Mouse (Mus musculus): ENCODE data around the gene Acsm5. TPM values are rescaled to one million over a fixed set of nuclear protein-coding genes. Genes with fewer than 3 reads are reported as not detected.

Gene Acsm5
- not detected in 2 replicates for polyA plus RNA-seq (2014; fragmentation: Nextera tagmentation; extraction: Ambion mirVana)

DNA sequence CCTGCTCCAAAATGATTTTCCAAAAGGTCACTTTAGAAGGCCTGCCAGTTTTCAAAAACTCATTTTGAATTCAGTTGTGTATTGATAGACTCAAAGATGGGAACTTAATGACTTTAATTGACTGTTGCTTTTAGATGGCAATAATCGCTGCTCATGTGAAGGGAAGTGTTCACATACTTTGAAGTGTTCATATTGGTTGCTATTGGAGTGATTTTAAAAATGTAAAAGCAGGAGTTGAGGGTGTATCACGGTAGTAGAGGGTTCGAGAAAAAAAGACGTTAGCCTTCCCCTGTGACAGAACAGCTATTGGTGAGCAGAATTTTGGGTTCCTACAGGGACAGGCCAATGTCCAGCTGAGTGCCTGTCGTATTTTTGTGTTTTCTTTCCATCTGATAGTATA lies at the start of gene Acsm5:
TSS of gene Acsm5 (plus strand) at position 301 of the 400 bp plus-strand sequence.
- Histone ChIP-seq H3K36me3 (replicated peaks; ENCODE audit: control insufficient read depth, insufficient read depth) (no peaks in the 10 kb centered on the region), H3K27me3 (ENCODE audit: control insufficient read depth, insufficient read depth, low read length) (no peaks in the 10 kb centered on the region), H3K9me3 (ENCODE audit: control insufficient read depth, low read length) (no peaks in the 10 kb centered on the region), H3K4me1 (replicated peaks; ENCODE audit: control insufficient read depth, insufficient read depth, low read length) (no peaks in the 10 kb centered on the region), H3K4me2 (replicated peaks) (no peak within 1 kb of the TSS), H3K4me3 (replicated peaks; ENCODE audit: low read length) (no peak within 1 kb of the TSS), H3K27ac (no peak within 1 kb of the TSS), H3K9ac (no peak within 1 kb of the TSS)
- ATAC-seq (ENCODE audit: low FRiP score) (no peak), DNase-seq (ENCODE audit: low spot score) (no peak)
- 75% methylated on average over 5 of the region's 5 CpGs for WGBS

DNA sequence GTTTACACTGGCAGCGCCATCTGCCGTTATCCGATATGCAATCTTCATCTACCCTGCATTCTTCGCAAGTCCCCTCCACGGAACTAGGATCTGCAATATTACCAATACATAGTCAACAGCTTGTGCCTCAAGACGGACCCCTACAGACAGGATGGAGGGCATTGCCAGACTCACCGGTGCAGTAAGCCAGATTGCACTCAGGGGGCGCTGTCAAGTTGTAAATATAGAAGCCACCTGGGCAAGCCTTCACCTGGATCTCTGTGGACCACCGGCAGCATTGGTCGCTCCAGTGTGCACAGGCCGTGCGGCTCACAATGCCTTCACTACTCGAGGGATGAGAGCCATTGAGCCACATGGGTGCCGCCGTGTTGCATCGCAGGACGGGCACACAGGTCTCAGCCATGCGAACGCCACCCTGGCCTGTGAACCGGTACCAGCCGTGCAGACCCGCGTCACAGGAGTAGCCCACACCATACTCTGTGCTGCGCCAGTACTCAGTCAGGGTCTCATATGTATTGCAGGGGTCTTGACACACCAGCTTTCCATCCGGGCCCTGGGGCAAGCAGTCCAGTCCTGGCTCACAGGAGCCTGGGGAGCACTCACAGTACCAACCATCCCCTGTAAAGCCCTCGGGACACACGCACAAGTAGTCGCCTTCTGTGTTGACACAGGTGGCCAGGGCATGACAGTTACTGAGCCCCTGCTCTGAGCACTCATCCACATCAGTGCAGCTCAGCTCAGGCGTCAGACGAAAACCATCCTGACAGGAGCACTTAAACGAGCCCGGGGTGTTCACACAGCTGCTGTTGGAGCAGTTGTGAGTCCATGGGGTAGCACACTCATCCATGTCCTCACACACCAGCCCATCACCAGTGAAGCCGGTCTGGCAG lies 42.5 kb upstream of the Acsm5 start:
- H3K27ac ChIP-seq: no peak overlapping the region
- H3K9me3 ChIP-seq (ENCODE audit: control insufficient read depth, low read length): no peaks in the 10 kb centered on the region
- ATAC-seq (ENCODE audit: low FRiP score): no peak
- H3K27me3 ChIP-seq (ENCODE audit: control insufficient read depth, insufficient read depth, low read length): no peaks in the 10 kb centered on the region
- no peaks in the 10 kb centered on the region for H3K36me3 ChIP-seq (replicated peaks; ENCODE audit: control insufficient read depth, insufficient read depth)
- 83% methylated on average over 33 of the region's 33 CpGs for WGBS
- no peak overlapping the region for H3K4me3 ChIP-seq (replicated peaks; ENCODE audit: low read length)
- H3K4me1 ChIP-seq (replicated peaks; ENCODE audit: control insufficient read depth, insufficient read depth, low read length): no peaks in the 10 kb centered on the region
- no peak overlapping the region for H3K4me2 ChIP-seq (replicated peaks)
- no peak overlapping the region for H3K9ac ChIP-seq
- no peak for DNase-seq (ENCODE audit: low spot score)

DNA sequence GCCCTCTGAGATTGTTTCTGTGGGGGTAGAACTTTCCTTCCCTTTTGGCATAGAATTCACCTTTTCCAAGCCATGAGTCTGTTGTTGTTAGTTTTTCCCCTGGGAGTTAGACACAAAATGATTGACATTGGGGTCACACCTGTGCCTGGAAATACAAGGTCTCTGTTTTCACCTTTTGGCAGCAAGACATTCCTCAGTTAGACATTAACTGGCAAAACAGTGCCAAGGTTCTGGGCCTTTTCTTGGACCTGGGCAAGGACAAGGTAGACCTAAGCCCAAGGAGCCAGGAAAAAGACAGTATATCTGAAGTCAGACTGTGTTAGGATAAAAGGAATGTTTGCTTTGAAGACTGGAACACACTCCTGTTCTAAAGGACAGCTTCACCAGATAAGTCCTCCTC lies 40.0 kb upstream of the Acsm5 start, which contains the start of gene Umod:
TSS of gene Umod (minus strand) at position 27 of the 400 bp plus-strand sequence.
- DNase-seq (ENCODE audit: low spot score): no peak

DNA sequence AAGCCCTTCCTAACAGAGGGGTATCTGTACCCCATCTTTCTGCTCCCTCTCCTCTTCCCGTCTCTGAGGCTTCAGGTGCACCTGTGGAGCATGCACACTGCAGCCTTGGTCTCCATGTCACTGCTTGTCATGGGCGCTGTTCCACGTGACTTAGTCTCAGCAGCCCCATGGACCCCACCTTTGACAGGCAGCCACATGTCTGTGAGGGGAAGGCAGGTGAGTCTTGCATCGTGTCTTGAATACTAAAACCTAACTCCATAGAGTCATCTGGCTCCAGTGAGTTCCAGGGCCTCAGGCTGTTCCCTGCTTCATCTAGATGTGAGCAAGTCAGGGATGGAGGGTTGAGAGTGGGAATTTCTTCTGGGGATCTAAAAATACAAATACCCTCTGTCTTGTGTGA lies 35.1 kb upstream of the Acsm5 start:
- no peaks in the 10 kb centered on the region for H3K36me3 ChIP-seq (replicated peaks; ENCODE audit: control insufficient read depth, insufficient read depth)
- no peaks in the 10 kb centered on the region for H3K9me3 ChIP-seq (ENCODE audit: control insufficient read depth, low read length)
- WGBS: 91% methylated on average over 4 of the region's 4 CpGs
- no peaks in the 10 kb centered on the region for H3K27me3 ChIP-seq (ENCODE audit: control insufficient read depth, insufficient read depth, low read length)
- H3K4me1 ChIP-seq (replicated peaks; ENCODE audit: control insufficient read depth, insufficient read depth, low read length): no peaks in the 10 kb centered on the region
- H3K27ac ChIP-seq: no peak overlapping the region
- DNase-seq (ENCODE audit: low spot score): no peak
- H3K9ac ChIP-seq: no peak overlapping the region
- no peak overlapping the region for H3K4me2 ChIP-seq (replicated peaks)
- no peak overlapping the region for H3K4me3 ChIP-seq (replicated peaks; ENCODE audit: low read length)
- ATAC-seq (ENCODE audit: low FRiP score): no peak

More for the DNA sequence above, 40.0 kb upstream of the Acsm5 start, which contains the start of gene Umod:
- no peaks in the 10 kb centered on the region for H3K4me1 ChIP-seq (replicated peaks; ENCODE audit: control insufficient read depth, insufficient read depth, low read length)
- no peak within 1 kb of the TSS for H3K4me3 ChIP-seq (replicated peaks; ENCODE audit: low read length)
- H3K9me3 ChIP-seq (ENCODE audit: control insufficient read depth, low read length): no peaks in the 10 kb centered on the region
- no peak for ATAC-seq (ENCODE audit: low FRiP score)
- no peak within 1 kb of the TSS for H3K4me2 ChIP-seq (replicated peaks)
- no peaks in the 10 kb centered on the region for H3K36me3 ChIP-seq (replicated peaks; ENCODE audit: control insufficient read depth, insufficient read depth)
- H3K27ac ChIP-seq: no peak within 1 kb of the TSS
- no peaks in the 10 kb centered on the region for H3K27me3 ChIP-seq (ENCODE audit: control insufficient read depth, insufficient read depth, low read length)
- H3K9ac ChIP-seq: no peak within 1 kb of the TSS

DNA sequence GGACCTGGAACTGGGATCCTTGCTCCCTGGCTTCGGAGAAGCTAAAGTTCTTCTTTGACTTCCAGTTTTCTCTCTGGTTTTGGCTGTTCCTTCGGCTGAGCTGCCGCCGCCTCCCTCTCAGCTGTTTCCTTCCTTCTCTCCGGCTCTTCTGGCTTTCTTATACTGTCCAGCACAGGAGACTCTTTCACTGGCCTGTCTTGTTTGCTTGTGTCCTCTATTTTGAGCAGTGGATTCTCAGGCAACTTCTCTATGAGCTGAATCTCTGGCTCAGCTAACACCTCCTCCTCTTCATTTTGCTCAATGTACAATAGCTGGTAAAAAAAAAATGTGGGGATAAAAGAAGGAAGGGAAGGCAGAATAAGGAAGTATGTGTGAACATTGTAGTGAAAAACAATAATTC lies 32.6 kb upstream of the Acsm5 start:
- H3K9me3 ChIP-seq (ENCODE audit: control insufficient read depth, low read length): no peaks in the 10 kb centered on the region
- no peak overlapping the region for H3K4me2 ChIP-seq (replicated peaks)
- no peak for ATAC-seq (ENCODE audit: low FRiP score)
- H3K4me3 ChIP-seq (replicated peaks; ENCODE audit: low read length): no peak overlapping the region
- H3K27me3 ChIP-seq (ENCODE audit: control insufficient read depth, insufficient read depth, low read length): no peaks in the 10 kb centered on the region
- WGBS: 92% methylated on average over 5 of the region's 5 CpGs
- no peaks in the 10 kb centered on the region for H3K36me3 ChIP-seq (replicated peaks; ENCODE audit: control insufficient read depth, insufficient read depth)
- DNase-seq (ENCODE audit: low spot score): no peak
- no peak overlapping the region for H3K27ac ChIP-seq
- no peak overlapping the region for H3K9ac ChIP-seq
- no peaks in the 10 kb centered on the region for H3K4me1 ChIP-seq (replicated peaks; ENCODE audit: control insufficient read depth, insufficient read depth, low read length)

DNA sequence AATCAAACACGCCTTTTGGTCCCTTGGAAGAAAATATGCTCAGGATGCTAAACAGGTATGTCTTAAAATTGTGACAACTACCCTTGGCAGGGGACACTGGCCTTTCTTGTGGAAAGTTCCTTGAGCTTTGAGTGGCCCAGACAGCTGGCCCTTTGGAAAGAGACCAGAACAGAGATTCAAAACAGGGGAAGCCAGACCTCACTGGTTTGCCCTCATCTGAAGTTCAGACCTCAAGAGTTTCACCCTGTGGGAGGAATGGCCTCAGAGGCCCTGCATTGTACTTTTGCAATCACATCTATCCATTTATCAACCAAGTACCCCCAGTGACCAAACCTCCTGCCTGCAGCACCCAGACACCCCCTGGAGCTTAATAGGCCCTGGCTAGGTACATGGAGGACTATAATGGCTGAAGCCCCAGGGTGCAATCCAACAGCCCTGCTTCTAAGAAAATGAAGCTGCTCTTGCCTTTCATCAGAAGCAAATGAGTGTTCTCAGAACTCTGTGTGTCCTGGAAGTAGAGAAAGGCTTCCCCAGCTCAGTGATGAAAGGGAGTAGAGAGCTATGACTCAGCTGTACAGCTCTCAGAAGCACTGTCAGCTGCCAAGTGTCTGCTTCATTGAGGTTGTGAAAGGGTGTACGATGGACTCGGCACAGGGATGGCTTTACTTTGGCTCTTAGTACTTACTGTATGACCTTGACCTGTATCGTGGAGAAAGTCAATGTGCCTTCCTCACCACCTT lies 29.1 kb upstream of the Acsm5 start:
- H3K4me3 ChIP-seq (replicated peaks; ENCODE audit: low read length): no peak overlapping the region
- 91% methylated on average over 4 of the region's 4 CpGs for WGBS
- H3K9me3 ChIP-seq (ENCODE audit: control insufficient read depth, low read length): no peaks in the 10 kb centered on the region
- DNase-seq (ENCODE audit: low spot score) (no peak), ATAC-seq (ENCODE audit: low FRiP score) (no peak)
- H3K4me1 ChIP-seq (replicated peaks; ENCODE audit: control insufficient read depth, insufficient read depth, low read length): no peaks in the 10 kb centered on the region
- H3K36me3 ChIP-seq (replicated peaks; ENCODE audit: control insufficient read depth, insufficient read depth): no peaks in the 10 kb centered on the region
- H3K27ac ChIP-seq: no peak overlapping the region
- H3K4me2 ChIP-seq (replicated peaks): no peak overlapping the region
- H3K27me3 ChIP-seq (ENCODE audit: control insufficient read depth, insufficient read depth, low read length): no peaks in the 10 kb centered on the region
- H3K9ac ChIP-seq: no peak overlapping the region

DNA sequence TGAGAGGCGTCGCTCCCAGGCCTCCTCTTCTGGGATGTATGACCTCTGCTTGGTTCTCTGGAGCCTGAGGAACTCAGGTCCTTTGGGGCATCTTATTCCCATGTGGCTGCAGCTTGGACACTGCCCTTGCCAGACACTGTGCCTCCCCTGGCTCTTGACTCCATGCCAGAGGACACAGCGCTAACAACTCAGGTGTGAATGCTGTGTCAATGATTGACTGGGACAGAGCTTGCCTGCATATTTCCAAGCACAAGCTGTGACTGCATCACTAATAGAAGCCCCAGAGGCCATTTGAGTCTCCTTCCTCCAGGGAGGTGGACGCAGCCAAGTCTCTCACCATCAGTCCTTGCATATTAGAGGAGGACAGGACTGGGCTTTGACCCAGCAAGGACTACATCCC lies 8.1 kb upstream of the Acsm5 start:
- Histone ChIP-seq H3K27ac (no peak overlapping the region), H3K4me2 (replicated peaks) (no peak overlapping the region), H3K27me3 (ENCODE audit: control insufficient read depth, insufficient read depth, low read length) (no peaks in the 10 kb centered on the region), H3K4me1 (replicated peaks; ENCODE audit: control insufficient read depth, insufficient read depth, low read length) (no peaks in the 10 kb centered on the region), H3K4me3 (replicated peaks; ENCODE audit: low read length) (no peak overlapping the region), H3K9me3 (ENCODE audit: control insufficient read depth, low read length) (no peaks in the 10 kb centered on the region), H3K9ac (no peak overlapping the region), H3K36me3 (replicated peaks; ENCODE audit: control insufficient read depth, insufficient read depth) (no peaks in the 10 kb centered on the region)
- DNase-seq (ENCODE audit: low spot score) (no peak), ATAC-seq (ENCODE audit: low FRiP score) (no peak)
- 93% methylated on average over 4 of the region's 4 CpGs for whole genome bisulfite sequencing

DNA sequence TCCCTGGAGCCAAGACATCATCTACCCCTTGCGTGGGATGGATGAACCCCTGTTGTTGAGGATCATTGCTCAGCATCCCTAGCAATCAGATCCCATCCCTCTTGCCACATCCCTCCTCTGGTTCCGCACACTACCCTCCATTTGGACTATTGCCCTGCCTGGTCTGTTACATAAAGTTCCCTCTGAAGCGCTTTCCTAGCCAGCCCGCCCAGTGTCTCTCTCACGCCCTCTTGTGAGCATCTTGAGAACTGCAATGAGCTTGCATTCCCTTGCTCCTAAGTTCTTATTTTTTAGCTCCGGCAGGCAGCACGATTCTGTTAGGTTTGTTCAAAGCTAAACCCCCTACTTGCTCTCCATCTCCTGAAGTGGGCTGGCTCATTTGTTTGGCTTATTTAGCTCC lies 6.2 kb upstream of the Acsm5 start:
- ATAC-seq (ENCODE audit: low FRiP score) (no peak), DNase-seq (ENCODE audit: low spot score) (peak; percentile 76)
- 28% methylated on average over 7 of the region's 7 CpGs for WGBS
- no peak overlapping the region for H3K4me3 ChIP-seq (replicated peaks; ENCODE audit: low read length)
- no peaks in the 10 kb centered on the region for H3K36me3 ChIP-seq (replicated peaks; ENCODE audit: control insufficient read depth, insufficient read depth)
- no peak overlapping the region for H3K27ac ChIP-seq
- no peaks in the 10 kb centered on the region for H3K4me1 ChIP-seq (replicated peaks; ENCODE audit: control insufficient read depth, insufficient read depth, low read length)
- H3K27me3 ChIP-seq (ENCODE audit: control insufficient read depth, insufficient read depth, low read length): no peaks in the 10 kb centered on the region
- H3K9ac ChIP-seq: no peak overlapping the region
- H3K4me2 ChIP-seq (replicated peaks): no peak overlapping the region
- H3K9me3 ChIP-seq (ENCODE audit: control insufficient read depth, low read length): no peaks in the 10 kb centered on the region

DNA sequence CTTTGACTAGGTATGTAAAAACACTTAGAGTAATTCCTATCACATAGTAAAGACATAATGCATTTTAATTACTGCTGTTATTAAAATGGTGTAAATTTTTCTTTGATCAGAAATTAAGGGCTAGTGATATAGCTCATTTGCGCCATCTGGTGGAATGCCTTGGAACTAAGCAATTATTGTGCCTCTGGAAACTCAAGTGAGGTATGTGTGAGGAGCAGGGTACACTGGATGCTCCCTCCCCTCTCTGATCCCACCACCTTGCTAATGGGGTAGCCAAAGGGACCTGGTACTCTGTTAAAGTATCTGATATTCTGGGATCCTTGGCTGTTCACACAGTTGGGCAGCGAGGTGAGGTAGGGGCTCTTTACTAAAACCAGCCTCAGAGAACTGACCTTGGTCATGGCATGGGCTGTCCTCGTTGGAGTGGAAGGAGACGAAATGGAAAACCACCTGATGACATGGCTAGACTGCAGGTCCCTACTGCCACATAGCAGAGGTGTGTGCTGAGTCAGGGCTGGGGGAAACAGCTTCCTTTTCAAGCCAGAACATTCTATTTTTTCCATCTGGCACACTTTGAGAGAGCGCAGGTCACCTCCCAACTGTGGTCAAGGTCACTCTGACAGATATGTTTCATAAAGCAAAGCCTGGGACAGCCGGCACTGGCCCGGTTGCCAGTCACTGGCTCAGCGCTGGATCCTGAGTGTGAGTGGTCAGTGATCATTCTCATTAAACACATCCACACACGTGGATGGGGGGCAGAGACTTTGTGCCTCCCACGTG lies 3.6 kb upstream of the Acsm5 start:
- Histone ChIP-seq H3K27me3 (ENCODE audit: control insufficient read depth, insufficient read depth, low read length) (no peaks in the 10 kb centered on the region), H3K27ac (no peak overlapping the region), H3K4me2 (replicated peaks) (no peak overlapping the region), H3K4me3 (replicated peaks; ENCODE audit: low read length) (no peak overlapping the region), H3K36me3 (replicated peaks; ENCODE audit: control insufficient read depth, insufficient read depth) (no peaks in the 10 kb centered on the region), H3K9ac (no peak overlapping the region), H3K9me3 (ENCODE audit: control insufficient read depth, low read length) (no peaks in the 10 kb centered on the region), H3K4me1 (replicated peaks; ENCODE audit: control insufficient read depth, insufficient read depth, low read length) (no peaks in the 10 kb centered on the region)
- DNase-seq (ENCODE audit: low spot score) (peak; percentile 89), ATAC-seq (ENCODE audit: low FRiP score) (peak; percentile 43; the same call in 1 of the 2 replicates)
- 75% methylated on average over 10 of the region's 10 CpGs for WGBS
